Mouse (Mus musculus): ENCODE data around the gene Repin1. TPM values are rescaled to one million over a fixed set of nuclear protein-coding genes. Genes with fewer than 3 reads are reported as not detected.
"Not testable (repeated sequence)": the region's sequence is repeated elsewhere in the genome, so short reads cannot be mapped to it uniquely, and the experiment has no call there.

Repin1 gene
- polyA plus RNA-seq, 1 experiment from 2014 or later: 48.9 TPM

DNA sequence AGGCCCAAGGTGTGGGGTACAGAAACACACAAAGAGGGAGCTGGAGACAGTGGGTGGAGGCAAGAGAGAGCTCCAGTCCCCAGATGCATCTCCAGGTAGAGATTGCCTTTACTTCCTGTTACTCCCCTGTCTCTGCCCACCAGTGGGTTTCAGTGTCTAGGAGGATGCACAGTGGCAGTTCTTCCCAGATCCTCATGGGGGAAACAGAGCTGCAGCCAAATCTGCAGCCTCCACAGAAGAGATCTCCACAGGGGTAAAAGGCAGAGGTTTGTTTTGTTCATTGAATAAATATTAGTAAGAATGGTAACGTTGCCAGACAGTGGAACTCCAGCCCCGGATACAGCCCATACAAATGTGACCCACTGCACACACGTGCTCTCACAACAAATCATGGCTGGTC, 17.0 kb downstream of the Repin1 start:
- Histone ChIP-seq H3K27ac (no peak overlapping the region), H3K27me3 (replicated peaks) (no peaks in the 10 kb centered on the region), H3K4me1 (no peaks in the 10 kb centered on the region; the same call in 1 of the 2 replicates), H3K4me3 (no peak overlapping the region), H3K9ac (no peak overlapping the region), H3K36me3 (replicated peaks) (peaks cover 12% of the 10 kb centered on the region; the same call in 1 of the 2 replicates), H3K4me2 (no peak overlapping the region), H3K9me3 (no peaks in the 10 kb centered on the region)
- ATAC-seq (replicated peaks): no peak
- WGBS: 83% methylated on average over 3 of the region's 3 CpGs

DNA sequence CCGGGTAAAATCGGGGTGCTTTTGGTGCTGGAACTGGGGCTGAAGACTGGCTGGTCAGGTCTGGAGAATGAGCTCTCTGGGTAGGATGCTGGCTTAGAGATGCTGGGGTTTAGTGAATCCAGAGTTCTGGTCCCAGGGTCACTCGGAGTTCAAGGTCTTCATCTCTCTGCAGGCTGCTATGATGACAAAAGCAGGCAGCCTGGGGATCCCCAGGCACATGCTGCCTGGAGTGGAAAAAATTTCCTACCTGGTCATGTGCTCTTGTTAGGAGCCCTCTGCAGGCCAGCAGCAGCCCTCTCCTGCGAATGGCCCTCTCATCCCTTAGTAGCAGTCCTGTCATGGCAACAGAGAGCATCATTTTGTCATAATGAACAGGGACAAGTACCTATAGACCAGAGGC, 19.8 kb downstream of the Repin1 start:
- Histone ChIP-seq H3K27ac (no peak overlapping the region), H3K9ac (no peak overlapping the region), H3K4me3 (no peak overlapping the region), H3K36me3 (replicated peaks) (peaks cover 16% of the 10 kb centered on the region; the same call in 1 of the 2 replicates), H3K9me3 (no peaks in the 10 kb centered on the region), H3K4me2 (no peak overlapping the region), H3K27me3 (replicated peaks) (no peaks in the 10 kb centered on the region), H3K4me1 (no peaks in the 10 kb centered on the region; the same call in 1 of the 2 replicates)
- WGBS: 92% methylated on average over 4 of the region's 4 CpGs
- ATAC-seq (replicated peaks): no peak

DNA sequence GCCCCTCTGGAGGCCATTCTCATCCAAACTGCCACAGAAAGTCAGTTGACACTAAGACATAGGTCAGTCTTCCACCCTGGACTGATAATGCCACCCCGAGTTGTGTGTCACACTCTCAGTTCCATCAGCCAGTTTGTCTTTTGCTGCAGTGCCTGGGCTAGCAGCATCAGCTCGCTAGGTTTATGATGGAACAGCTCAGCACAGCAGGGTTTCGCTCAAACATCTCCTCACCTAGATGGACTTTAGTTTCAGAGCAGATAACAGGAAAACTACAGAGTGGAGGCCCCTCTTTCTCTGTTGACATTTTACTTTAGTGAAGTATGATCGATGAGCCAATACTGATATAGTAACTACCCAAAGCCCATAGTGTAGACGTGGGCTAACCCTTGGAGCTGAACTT, 21.1 kb downstream of the Repin1 start:
- no peak overlapping the region for H3K9ac ChIP-seq
- 97% methylated on average over 5 of the region's 5 CpGs for WGBS
- no peaks in the 10 kb centered on the region for H3K9me3 ChIP-seq
- no peaks in the 10 kb centered on the region for H3K27me3 ChIP-seq (replicated peaks)
- H3K4me2 ChIP-seq: no peak overlapping the region
- H3K4me1 ChIP-seq: no peaks in the 10 kb centered on the region
- H3K27ac ChIP-seq: no peak overlapping the region
- peaks cover 18% of the 10 kb centered on the region for H3K36me3 ChIP-seq (replicated peaks)
- ATAC-seq (replicated peaks): no peak
- H3K4me3 ChIP-seq: no peak overlapping the region

DNA sequence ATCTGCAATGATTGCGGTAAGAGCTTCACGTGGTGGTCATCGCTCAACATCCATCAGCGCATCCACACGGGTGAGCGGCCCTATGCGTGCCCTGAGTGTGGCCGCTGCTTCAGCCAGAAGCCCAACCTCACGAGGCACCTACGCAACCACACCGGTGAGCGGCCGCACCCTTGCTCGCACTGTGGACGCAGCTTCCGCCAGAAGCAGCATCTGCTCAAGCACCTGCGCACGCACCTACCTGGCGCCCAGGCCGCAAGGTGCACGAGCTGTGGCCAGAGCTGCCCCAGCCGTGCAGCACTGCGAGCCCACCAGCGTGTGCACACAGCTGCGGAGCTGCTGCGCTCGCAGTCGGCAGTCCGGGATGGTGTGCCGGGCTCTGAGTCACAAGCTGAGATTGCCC, 26.3 kb downstream of the Repin1 start:
- Histone ChIP-seq H3K4me3 (no peak overlapping the region), H3K27ac (no peak overlapping the region), H3K9me3 (no peaks in the 10 kb centered on the region), H3K36me3 (replicated peaks) (peaks cover 19% of the 10 kb centered on the region), H3K27me3 (replicated peaks) (no peaks in the 10 kb centered on the region), H3K4me1 (no peaks in the 10 kb centered on the region), H3K4me2 (no peak overlapping the region), H3K9ac (no peak overlapping the region)
- ATAC-seq (replicated peaks): no peak
- 92% methylated on average over 30 of the region's 30 CpGs for WGBS

DNA sequence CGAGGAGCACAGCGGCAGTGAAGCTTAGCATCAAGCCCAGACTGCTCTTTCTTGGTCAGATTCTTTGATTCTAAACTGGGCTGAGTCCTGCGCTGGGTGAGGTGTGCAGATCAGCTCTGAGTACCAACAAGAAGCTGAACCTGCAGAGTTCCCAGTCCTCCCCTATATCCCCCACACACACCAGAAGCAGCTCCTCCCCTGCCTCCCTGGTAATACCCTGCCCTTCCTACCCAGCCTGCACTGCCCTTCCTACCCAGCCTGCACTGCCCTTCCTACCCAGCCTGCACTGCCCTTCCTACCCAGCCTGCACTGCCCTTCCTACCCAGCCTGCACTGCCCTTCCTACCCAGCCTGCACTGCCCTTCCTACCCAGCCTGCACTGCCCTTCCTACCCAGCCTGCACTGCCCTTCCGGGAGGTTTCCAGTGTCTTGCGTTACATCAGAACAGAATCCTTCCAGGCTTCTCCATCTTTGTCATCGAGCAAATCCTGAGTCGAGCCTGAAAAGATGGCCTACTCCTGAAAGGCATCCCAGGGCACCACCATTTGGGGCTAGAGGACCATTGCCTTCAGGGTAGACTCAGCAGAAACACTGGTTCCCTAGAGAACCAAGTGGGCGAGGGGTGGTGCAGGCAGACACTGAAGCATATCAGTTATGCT, 28.6 kb downstream of the Repin1 start:
- H3K27me3 ChIP-seq (replicated peaks); H3K9ac ChIP-seq; H3K4me2 ChIP-seq; ATAC-seq (replicated peaks); H3K4me1 ChIP-seq; H3K9me3 ChIP-seq; H3K4me3 ChIP-seq; H3K27ac ChIP-seq: not testable (repeated sequence)
- peaks cover 14% of the 10 kb centered on the region for H3K36me3 ChIP-seq (replicated peaks)
- 87% methylated on average over 8 of the region's 8 CpGs for WGBS

DNA sequence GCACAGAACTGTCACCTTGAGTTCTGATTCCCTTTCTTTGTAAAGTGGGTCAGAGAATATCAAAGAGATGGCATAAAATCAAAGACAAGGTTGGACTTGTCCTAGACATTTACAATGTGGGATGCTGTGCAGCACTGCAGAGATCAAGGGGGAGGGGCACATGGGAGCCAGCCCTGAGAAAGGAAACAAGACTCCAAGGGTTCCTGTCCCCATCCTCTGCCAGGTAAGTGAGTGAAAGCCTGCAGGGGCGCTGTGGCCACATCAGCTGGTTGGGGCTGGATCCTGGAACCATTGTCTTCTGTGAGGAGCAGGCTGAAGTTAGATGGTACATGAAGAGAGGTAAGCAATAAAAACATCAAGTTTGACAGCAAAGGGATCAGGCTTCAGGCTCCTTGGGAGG, 29.8 kb downstream of the Repin1 start:
- Histone ChIP-seq H3K4me1 (peaks cover 16% of the 10 kb centered on the region), H3K4me3 (no peak overlapping the region), H3K9ac (no peak overlapping the region), H3K27ac (no peak overlapping the region), H3K27me3 (replicated peaks) (peaks cover 17% of the 10 kb centered on the region), H3K36me3 (replicated peaks) (peaks cover 14% of the 10 kb centered on the region), H3K4me2 (no peak overlapping the region), H3K9me3 (no peaks in the 10 kb centered on the region)
- 39% methylated on average over 1 of the region's 1 CpGs for WGBS
- ATAC-seq (replicated peaks): no peak

DNA sequence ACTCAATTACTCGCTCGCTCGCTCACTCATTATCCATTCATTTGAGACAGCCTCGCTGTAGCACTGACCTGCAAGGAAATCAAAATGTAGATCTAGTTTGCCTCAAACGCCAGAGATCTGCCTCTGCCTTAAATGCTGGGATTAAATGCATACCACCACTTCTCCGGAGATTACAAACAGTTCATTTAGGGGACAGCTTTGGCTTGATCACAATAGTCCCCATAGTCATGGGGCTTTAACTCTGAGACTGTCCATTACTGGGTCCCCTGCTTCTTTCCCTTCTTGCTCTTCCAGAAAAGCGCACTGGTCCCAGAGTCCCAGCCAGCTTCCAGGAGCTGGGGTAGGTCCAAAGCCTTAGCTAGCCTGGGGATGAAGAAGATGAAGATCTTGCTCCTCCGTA, 32.8 kb downstream of the Repin1 start, which contains the start of gene AI854703:
AI854703 (plus strand) TSS at position 301 of the 400 bp plus-strand sequence.
- peak within 1 kb of the TSS; percentile 54 for H3K4me3 ChIP-seq
- no peaks in the 10 kb centered on the region for H3K9me3 ChIP-seq
- H3K36me3 ChIP-seq (replicated peaks): no peaks in the 10 kb centered on the region
- H3K9ac ChIP-seq: peak within 1 kb of the TSS; percentile 44
- H3K27me3 ChIP-seq (replicated peaks): peaks cover 17% of the 10 kb centered on the region
- no peak for ATAC-seq (replicated peaks)
- no peak within 1 kb of the TSS for H3K27ac ChIP-seq
- H3K4me2 ChIP-seq: peak within 1 kb of the TSS; percentile 92
- H3K4me1 ChIP-seq: peaks cover 26% of the 10 kb centered on the region
- WGBS: 26% methylated on average over 8 of the region's 8 CpGs

DNA sequence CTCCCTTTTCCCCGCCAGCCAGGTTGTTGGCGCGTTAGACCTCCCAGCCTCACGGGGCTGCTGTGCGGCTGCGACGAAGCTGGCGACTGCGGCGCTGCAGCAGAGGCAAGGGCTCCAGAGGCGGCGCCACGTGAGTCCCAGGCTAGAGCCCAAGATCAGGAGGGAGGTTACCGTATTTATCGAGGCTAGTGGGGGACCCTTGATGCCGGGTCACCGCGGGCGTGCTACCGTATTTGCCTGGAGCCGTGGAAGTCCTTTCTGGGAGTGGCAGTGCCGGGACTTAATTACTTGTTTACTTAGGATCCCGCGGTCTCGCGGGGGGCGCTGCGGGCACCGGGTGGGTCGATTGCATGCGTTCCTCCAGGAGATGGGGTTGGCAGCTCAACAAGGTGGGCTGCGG, 33.3 kb downstream of the Repin1 start:
- Histone ChIP-seq H3K9me3 (no peaks in the 10 kb centered on the region), H3K27me3 (replicated peaks) (peaks cover 17% of the 10 kb centered on the region), H3K36me3 (replicated peaks) (no peaks in the 10 kb centered on the region), H3K4me3 (peak overlapping the region; percentile 54), H3K27ac (no peak overlapping the region), H3K9ac (peak overlapping the region; percentile 44), H3K4me2 (peak overlapping the region; percentile 92), H3K4me1 (peaks cover 26% of the 10 kb centered on the region)
- peak; percentile 59 for ATAC-seq (replicated peaks)
- under 1% methylated on average over 32 of the region's 32 CpGs for WGBS

DNA sequence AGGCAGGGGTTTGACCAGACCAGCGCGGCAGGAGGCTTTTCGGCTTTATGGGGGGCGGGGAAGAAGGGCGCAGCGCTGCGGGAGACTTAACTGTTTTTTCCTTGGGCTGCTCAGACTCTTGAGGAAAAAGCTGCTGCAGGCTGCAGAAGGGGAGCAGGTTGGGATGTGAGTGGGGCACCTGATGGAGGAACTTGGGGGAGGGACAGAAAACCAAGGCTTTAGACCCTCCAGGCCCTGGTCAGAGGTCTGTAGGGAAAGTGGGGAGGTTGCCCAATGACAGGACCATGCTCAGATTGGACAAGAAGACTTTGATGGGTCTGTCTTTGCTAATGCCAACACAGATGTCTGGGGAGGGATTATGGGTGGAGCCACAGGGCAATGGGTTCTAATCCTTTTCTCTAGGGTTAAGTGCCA, 33.8 kb downstream of the Repin1 start:
- Histone ChIP-seq H3K4me2 (peak overlapping the region; percentile 92), H3K9me3 (no peaks in the 10 kb centered on the region), H3K9ac (peak overlapping the region; percentile 44), H3K27ac (no peak overlapping the region), H3K4me3 (peak overlapping the region; percentile 54), H3K27me3 (replicated peaks) (peaks cover 17% of the 10 kb centered on the region), H3K36me3 (replicated peaks) (no peaks in the 10 kb centered on the region), H3K4me1 (peaks cover 26% of the 10 kb centered on the region)
- ATAC-seq (replicated peaks): no peak
- 2% methylated on average over 7 of the region's 7 CpGs for WGBS

DNA sequence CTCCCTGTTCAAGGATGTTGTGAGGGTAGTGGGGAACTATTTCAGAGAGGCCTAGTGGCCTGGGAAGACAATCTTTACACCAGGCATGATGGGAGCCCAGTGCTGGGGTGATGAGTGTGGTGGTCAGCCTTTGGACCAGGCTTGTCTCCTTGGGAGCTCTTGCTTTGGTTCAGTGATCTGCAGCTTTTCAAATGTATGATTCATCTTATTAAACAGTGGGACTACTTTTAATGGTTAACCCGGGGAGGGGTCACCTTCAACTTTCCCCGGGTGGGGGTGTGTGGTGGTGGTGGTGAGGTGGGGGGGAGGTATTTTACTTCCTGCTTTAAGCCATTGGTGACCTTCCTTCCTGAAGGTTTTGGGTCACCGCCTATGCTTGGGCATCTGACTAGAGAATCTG, 34.7 kb downstream of the Repin1 start:
- H3K36me3 ChIP-seq (replicated peaks): no peaks in the 10 kb centered on the region
- H3K9ac ChIP-seq: no peak overlapping the region
- peak overlapping the region; percentile 80; the same call in 1 of the 2 replicates for H3K4me2 ChIP-seq
- H3K27me3 ChIP-seq (replicated peaks): peaks cover 17% of the 10 kb centered on the region
- H3K4me1 ChIP-seq: peaks cover 26% of the 10 kb centered on the region
- H3K27ac ChIP-seq: no peak overlapping the region
- H3K4me3 ChIP-seq: no peak overlapping the region
- ATAC-seq (replicated peaks): no peak
- no peaks in the 10 kb centered on the region for H3K9me3 ChIP-seq
- WGBS: 73% methylated on average over 3 of the region's 3 CpGs

DNA sequence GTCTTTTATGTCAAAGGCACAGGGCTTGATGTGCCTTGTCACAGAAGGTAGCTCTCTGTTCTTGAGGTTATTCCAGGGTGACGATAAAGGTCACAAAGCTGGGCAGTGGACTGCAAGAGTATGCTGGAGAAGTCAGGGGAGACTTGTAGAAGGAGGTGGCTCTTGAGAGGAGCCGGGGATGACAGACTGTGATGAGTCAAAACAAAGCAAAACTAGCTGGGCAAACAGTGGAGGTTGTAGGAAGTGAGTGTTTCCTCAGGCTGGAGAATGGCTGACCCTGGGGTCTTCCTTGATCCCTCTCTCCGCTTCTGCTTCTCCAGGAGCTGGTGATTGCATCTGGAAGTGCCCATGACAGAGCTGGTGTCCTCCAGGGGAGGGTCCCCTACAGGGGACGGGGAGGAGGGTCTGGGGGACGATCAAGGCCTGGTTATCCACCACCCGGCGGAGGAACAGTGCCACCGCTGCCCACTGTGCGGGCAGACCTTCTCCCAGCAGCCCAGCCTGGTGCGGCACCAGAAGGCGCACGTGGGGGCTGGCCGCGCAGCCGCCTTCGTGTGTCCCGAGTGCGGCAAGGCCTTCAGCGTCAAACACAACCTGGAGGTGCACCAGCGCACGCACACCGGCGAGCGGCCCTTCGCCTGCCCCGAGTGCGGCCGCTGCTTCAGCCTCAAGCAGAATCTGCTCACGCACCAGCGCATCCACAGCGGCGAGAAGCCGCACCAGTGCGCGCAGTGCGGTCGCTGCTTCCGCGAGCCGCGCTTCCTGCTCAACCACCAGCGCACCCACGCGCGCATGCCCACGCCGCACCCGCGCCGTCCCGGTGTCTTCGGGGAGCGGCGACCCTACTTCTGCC, 35.4 kb downstream of the Repin1 start:
- Histone ChIP-seq H3K4me1 (peaks cover 26% of the 10 kb centered on the region), H3K9me3 (no peaks in the 10 kb centered on the region), H3K4me3 (peak overlapping the region; percentile 53), H3K4me2 (peak overlapping the region; percentile 80), H3K27me3 (replicated peaks) (peaks cover 17% of the 10 kb centered on the region), H3K27ac (peak overlapping the region; percentile 74), H3K36me3 (replicated peaks) (no peaks in the 10 kb centered on the region), H3K9ac (peak overlapping the region; percentile 56)
- peak; percentile 78 for ATAC-seq (replicated peaks)
- WGBS: 16% methylated on average over 54 of the region's 54 CpGs

DNA sequence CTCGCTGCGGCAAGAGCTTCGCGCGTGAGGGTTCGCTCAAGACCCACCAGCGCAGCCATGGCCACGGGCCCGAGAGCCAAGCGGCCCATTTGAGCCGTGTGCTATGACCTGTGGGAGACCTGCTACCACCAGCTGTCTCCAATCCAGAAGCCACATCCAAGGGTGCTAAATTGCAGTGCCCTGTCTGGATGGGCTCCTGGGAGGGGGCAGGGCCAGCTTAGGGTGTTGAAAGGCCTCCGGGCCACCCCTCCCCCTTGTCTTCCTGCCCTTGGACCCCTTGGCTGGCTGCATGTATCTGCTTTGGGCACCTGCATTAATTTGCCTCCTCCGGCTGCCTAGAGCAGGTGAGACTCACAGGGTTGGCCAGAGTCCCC, 36.0 kb downstream of the Repin1 start:
- Histone ChIP-seq H3K4me2 (peak overlapping the region; percentile 80), H3K4me3 (peak overlapping the region; percentile 53), H3K27me3 (replicated peaks) (peaks cover 17% of the 10 kb centered on the region), H3K4me1 (peaks cover 26% of the 10 kb centered on the region), H3K9me3 (no peaks in the 10 kb centered on the region), H3K9ac (peak overlapping the region; percentile 56), H3K36me3 (replicated peaks) (no peaks in the 10 kb centered on the region), H3K27ac (peak overlapping the region; percentile 74)
- WGBS: 20% methylated on average over 13 of the region's 13 CpGs
- peak; percentile 54 for ATAC-seq (replicated peaks)
